Mouse (Mus musculus) spleen, adult 2 months (tissue): ENCODE data around the gene Dnaja3.

Experiments
- CTCF ChIP-seq: fragments of 200-500 bp; IDR thresholded peaks from 2 replicates; pipeline ENCODE4 v1.5.1; 2011; ENCODE audit warnings: mild to moderate bottlenecking, inconsistent platforms; ENCODE audit not compliant: insufficient read depth, insufficient read length, insufficient replicate concordance; ENCODE audit errors: extremely low read depth
- POLR2A ChIP-seq: fragments of 200-500 bp; IDR thresholded peaks from 2 replicates; pipeline ENCODE4 v1.6.1; 2011; ENCODE audit warnings: low read depth, low read length, inconsistent platforms

GRCm38 (mm10) chr16:4615297-4615696 lies 24.5 kb upstream of the Dnaja3 start:
- TF ChIP-seq POLR2A (no peak), CTCF (no peak)
